Mouse (Mus musculus): ENCODE measurements around the gene Btd.
A peak's percentile ranks its signal among the peaks of the same experiment; 100 is the strongest.

The Btd gene

DNA sequence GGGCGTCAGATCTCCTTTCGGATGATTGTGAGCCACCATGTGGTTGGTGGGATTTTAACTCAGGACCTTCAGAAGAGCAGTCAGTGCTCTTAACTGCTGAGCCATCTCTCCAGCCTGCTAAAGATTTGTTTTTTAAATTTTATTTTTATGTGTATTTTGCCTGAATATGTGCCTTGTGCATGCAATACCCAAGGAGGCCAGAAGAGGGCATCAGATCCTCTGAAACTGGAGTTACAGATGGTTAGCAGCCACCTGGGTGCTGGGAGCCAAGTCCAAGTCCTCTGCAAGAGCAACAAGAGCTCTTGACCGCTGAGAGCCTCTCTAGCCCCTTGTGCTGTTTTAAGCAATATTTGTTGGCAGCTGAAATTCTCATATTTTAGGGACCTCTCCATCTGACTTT is 9.5 kb downstream of the Btd start:
- no peak for DNase-seq

GRCm38 (mm10) chr14:31651206-31651605 is 10.4 kb downstream of the Btd start:
- no peak for DNase-seq

- no peak for DNase-seq
These were observed 11.3 kb downstream of the Btd start for GRCm38 (mm10) chr14:31652106-31652505.

GRCm38 (mm10) chr14:31652624-31653023 is 11.8 kb downstream of the Btd start:
- no peak for DNase-seq

DNA sequence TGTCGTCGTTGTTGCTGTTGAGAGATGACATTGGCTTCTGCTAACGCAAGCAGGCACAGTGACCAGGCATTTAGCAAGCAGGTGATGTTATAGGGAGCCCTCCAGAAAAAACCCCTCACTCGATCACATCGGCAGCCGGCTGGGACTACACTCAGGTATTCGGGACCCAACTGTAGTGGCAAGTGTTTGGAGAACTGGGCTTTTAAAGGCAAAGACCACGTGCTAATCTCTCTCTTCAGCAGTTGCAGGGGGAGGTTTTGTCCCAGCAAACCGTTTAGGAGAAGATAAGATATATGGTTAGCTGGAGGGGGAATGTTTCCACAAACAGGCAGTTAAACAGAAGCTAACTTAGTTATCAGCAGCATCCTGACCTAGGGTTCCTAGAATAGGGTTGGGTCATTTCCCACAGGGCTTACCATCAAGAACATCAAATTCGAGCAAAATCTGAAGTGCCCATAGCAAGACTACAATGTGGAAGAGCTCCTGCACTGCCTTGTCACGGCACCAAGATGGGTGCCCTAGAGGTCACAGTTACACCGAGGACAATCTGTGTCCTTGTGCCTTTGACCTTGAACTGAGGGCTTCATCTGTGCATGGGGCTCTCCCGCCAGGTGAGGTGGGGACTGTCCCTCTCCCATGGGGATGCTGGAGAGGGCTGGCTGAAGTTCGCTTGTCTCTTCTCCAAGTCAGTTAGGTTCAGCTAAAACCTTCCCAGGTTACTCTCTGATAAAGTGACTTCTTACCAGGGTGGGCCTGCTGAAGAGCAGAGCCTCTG is 12.5 kb downstream of the Btd start:
- DNase-seq, result no peak

DNA sequence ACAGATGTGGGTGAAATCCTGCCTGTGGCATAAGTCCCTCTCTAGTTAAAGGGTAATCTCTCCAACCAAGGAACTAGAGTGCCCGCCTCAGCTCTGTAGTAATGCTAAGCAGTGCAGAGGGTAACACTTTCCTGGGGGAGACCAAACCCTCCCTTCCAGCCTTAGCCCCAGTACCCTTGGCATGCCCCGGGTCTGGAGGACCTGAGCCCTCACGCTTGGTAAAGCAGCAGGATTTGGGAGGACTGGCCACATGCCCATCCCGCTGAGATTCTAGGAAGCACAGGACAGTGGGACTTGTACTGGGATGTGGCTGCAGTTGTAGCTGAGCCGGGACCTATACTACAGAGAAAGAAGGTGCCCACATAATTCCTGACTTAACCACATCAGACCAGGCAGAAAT is 14.0 kb downstream of the Btd start:
- DNase-seq, result no peak

GRCm38 (mm10) chr14:31655406-31655805 is 14.6 kb downstream of the Btd start:
- no peak for DNase-seq

DNA sequence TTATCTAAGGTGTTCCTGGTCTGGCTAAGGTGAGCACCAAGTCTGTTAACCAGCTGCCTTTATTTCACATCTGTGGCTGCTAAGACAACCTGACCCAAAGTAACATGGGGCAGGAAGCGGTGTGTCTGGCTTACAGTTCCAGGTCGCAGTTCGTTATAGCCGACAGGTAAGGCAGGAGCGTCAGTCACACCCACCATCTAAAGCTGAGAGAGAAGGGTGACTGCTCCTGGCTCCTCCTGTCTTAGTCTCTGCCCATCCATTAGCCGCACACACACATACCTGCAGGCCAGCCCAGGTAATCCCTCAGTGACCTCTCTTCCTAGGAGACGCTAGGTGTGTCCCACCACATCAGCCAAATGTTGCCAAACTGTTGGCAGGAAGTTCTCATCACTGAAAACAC is 15.6 kb downstream of the Btd start:
- no peak for DNase-seq

DNA sequence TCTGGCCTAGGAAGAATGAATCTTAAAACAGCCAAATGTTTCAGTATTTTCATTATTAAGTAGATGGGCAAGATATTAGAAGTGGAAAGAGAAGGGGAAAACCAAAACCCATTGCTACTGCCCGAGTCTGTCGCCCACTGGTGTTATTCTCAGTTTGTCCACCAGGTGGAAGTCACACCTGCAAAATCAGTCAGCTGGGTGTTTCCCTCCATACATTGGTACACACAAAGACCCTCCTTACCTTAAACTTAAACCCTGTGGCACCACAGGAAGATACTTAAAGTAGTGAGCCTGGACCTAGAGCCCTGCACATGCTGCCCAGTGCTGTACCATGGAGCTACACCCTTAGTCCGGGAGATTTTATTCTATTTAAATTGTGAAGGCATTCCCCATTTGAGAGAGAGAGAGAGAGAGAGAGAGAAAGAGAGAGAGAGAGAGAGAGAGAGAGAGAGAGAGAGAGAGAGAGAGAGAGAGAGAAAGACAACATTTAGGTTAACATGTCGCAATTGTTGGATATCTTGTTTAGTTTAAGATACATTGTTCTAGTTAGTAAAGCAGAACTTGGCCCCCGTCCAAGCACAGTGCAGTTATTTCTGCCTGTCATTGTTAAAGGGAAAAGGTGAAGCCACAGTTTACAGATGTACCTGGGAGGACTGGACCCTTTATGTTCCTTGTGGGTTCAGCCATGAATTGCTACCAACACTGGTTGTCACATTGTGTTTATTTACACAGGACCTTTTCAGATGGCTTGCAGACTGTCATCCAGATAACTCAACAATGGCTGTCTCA is 16.2 kb downstream of the Btd start:
- peak; percentile 50 for DNase-seq

- no peak for DNase-seq
These were observed 17.4 kb downstream of the Btd start for GRCm38 (mm10) chr14:31658126-31658680.

- DNase-seq, result peak; percentile 85
These were observed 18.8 kb downstream of the Btd start for GRCm38 (mm10) chr14:31659501-31660181.

DNA sequence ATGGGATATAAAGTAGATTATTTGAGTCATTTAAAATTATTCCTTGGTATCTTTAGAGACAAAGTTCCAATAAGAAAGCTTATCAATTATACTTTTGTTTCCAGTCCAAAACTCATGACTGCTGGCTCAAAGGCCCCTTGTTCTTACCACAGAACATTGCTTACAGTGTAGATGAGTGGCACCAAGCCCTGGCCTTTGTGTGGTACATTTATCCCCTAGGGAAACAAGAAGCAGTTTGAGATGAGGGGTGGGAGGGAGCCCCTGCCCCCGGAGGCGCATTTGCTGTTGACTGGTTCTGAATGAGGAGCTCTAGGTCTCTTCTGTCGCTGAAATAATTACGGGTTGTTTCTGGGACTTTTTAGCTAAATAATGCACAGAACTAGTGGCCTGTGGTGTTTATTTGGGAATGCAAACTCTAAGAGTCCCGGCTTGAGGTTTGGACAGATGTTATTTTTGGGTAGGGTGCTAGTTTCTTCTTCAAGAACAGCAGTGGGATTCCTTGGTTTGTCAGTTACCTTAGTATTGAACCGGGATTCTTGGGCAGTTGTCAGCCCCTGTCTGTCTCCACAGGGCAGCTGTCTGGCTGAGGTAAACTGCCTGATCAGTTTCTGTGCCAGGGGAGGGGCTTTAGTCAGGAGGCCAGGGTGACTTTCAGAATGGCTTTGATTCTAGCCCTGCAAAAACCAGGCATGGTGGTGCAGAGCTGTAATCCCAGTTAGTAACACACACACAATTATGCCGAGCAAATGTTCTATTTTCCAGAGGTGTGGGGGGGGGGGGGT is 19.7 kb downstream of the Btd start:
- DNase-seq, result no peak

DNA sequence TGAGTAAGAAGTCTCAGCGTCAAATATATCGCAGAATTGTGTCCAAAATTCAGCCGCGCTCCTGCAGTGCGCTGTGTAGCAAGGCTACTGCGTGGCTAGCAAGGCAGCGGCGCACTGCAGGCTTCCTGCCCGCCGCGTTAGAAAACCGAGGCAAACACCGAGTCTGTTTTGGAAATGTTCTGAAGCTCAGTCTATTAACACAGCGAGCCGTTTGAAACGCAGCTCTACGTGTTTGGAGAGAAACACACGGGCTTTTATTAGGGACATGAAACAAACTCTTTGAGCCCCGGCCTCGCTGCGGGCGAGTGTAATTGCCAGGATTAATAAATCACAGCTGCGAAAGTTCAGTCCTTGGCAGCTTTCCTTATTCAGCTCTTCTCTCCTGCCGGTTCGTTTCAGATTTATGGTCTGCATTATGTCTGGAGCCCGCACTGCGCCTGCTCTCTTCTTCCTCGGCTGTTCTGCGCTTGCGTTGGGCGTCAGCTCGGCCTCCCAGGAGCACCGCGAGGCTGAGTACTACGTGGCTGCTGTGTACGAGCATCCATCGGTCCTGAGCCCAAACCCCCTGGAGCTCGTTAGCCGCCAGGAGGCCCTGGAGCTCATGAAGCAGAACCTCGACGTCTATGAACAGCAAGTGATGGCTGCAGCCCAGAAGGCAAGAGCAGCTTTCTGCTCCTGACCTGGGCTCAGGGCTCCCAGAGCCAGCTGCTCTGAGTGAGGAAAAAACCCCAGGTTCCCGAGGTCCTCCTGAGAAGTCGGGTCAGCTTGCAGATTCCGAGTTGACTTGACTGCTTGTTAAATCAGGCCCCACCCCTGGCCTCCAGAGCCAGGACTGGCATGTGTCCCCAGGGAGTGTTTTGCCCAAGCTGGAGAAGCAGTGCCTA is 21.1 kb downstream of the Btd start:
- peak; percentile 95 for DNase-seq

- DNase-seq, result peak; percentile 84
These were observed 21.9 kb downstream of the Btd start for GRCm38 (mm10) chr14:31662555-31663211.

GRCm38 (mm10) chr14:31663376-31664099 is 22.7 kb downstream of the Btd start:
- no peak for DNase-seq

GRCm38 (mm10) chr14:31664100-31664902 is 23.5 kb downstream of the Btd start:
- DNase-seq, result no peak

DNA sequence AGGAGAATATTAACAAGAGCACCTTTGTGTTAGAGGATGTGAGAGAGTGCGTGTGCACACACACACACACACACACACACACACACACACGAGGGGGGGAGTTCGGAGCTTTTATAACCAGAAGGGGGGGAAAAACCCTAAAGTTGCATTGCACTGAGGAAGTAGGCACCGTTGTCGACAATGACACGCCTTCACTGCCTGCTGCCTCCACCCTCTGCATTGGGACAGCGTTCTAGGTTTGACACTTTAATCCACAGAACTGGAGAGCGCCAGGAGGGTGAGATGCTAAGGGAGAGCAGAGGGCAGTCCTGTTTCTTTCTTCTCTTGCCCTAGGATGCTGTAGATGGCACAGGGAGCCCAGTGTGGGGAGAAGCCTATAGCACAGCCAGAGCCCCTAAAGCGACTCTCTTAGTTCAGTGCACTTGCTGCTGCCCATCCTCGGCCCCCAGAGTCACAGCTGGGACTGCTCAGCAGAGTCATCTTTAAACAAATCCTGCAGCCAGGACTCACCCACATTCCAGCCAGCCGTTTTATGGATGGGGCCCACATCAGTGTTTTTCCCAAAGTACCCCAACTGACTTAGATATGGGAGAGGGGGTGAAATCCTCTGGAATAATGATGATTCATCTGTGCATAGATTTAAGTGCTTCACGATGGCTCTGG is 24.2 kb downstream of the Btd start:
- no peak for DNase-seq

DNA sequence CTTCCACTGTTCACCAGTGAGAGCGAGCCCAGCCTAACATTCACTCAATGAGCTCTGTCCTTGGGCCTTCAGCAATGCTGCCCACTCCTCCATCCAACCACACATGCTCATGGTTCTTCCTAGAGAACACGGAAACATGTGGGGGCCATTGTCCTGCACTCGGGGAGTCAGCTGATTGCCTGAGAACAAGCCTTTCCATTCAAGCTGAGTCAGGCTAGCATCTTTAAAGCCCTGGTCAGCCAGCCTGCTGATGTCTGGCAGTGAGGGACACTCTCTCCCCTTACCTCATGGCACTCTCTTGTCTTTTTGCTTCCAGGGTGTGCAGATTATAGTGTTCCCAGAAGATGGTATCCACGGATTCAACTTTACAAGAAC is 24.7 kb downstream of the Btd start:
- no peak for DNase-seq
